Mouse (Mus musculus): Measurements from ENCODE around the gene Hyal1.
"Not testable (repeated sequence)": the region's sequence is repeated elsewhere in the genome, so short reads cannot be mapped to it uniquely, and the experiment has no call there.

Gene Hyal1

DNA sequence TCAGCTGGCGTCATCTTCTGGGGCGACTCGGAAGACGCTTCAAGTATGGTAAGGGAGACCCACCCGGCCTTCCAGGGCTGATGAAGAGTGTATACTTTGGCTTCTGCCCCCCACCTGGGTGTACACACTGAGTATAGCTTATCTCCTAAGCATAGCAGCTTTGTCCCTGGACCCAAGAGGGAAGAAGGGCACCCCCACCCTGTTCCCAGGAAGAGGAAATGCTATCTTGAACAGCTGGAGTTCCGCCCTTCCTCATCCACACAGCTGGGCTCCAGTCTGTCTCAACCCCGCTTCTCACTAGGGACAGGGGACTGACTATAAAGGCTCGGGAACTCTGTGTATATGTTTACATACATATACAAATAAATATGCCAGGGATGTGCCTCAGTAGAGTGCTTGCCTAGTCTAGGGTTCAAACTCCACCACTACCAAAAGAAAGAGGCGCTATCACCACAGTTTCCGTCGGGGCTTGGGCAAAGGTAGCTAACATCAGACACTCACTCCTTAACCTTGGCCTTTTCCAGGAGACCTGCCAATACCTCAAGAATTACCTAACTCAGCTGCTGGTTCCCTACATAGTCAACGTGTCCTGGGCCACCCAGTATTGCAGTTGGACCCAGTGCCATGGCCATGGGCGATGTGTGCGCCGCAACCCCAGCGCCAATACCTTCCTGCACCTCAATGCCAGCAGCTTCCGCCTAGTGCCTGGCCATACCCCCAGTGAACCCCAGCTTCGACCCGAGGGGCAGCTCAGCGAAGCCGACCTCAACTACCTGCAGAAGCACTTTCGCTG is 5.0 kb upstream of the Hyal1 start:
- no peak for DNase-seq (ENCODE audit: low spot score in 2 of 2)

DNA sequence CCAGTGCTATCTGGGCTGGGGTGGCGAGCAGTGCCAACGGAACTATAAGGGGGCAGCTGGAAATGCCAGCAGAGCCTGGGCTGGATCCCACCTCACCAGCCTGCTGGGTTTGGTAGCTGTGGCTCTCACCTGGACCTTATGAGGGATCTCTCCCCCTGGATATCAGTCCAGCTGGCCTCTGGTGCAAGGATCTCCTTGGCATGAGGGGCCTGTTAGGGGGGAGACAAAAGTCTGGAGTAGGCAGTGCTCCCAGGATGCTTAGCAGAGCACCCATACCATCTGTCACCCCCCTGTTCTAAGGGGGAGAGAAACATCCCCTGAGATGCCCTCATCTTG is 4.4 kb upstream of the Hyal1 start:
- DNase-seq (ENCODE audit: low spot score in 2 of 2): no peak

DNA sequence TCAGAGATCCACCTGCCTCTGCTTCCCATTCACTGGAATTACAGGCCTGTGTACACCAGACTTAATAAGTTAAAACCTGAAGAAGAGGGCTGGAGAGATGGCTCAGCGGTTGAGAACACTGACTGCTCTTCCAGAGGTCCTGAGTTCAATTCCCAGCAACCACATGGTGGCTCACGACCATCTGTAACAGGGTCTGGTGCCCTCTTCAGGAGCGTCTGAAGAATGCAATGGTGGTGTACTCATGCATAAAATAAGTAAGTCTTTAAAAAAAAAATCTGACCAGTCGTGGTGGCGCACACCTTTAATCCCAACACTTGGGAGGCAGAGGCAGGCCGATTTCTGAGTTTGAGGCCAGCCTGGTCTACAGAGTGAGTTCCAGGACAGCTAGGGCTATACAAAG is 3.0 kb upstream of the Hyal1 start:
- not testable (repeated sequence) for DNase-seq (ENCODE audit: low spot score in 2 of 2)

DNA sequence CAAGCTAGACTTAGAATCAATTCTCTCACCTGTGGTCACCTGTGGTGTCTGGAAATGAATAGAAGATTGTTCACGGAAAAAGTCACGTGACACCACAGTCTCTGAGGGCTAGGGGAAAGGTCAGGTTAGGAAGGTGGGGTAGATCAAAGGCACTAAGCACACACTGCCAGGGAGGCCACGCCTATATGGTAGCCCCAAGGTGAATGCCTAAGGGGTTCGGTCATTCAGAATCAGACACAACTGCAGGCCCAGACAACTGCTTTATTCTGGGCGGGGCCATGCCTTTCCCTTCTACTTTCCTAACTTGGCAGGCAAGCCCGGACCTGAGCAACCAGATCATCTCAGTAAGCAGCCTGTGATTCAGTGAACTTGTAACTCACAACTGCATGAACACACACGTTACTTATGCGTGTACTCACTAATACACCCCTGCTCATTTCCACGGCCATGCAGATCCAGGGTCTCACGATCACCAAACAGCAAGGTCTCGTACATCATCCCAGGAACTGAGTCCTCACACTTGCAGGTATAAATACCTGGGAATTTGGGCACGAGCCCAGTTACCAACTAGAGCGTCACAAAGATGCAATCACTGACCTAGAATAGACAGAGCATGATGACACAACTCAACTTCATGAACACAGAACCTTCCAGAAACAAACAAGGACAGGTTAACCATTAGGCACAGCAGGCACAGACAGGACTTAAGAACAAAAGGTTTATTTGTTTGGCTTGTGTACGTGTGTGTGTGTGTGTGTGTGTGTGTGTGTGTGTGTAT is 959 bp upstream of the Hyal1 start:
- DNase-seq (ENCODE audit: low spot score in 2 of 2): peak in 1 of 2 experiments; percentile 58

DNA sequence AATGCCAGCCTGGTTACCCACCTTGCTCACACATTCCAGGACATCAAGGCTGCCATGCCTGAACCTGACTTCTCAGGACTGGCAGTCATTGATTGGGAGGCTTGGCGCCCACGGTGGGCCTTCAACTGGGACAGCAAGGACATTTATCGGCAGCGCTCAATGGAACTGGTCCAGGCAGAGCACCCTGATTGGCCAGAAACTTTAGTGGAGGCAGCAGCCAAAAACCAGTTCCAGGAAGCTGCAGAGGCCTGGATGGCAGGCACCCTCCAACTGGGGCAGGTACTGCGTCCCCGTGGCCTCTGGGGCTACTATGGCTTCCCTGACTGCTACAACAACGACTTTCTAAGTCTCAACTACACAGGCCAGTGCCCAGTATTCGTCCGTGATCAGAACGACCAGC is 1.1 kb downstream of the Hyal1 start:
- DNase-seq (ENCODE audit: low spot score in 2 of 2): no peak

DNA sequence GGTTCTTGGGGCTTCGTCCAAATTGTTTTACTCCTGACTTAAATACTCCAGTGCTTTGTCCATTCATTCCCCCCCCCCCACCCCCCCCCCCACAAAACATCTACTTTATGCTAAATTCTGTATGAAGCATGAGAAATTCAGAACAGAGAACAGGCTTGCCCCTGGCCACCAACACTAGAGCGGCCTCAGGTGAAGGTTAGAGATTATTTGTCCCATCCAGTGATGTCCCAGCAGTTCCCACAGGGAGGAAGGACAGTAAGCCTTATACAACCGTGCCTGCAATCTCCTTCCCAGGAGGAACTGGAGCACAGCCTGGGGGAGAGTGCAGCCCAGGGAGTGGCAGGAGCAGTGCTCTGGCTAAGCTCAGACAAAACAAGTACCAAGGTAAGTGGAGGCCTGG is 1.9 kb downstream of the Hyal1 start, which contains the start of gene Naa80:
TSS of gene Naa80 (plus strand) at position 301 of the 400 bp plus-strand sequence.
- DNase-seq (ENCODE audit: low spot score in 2 of 2): no peak

DNA sequence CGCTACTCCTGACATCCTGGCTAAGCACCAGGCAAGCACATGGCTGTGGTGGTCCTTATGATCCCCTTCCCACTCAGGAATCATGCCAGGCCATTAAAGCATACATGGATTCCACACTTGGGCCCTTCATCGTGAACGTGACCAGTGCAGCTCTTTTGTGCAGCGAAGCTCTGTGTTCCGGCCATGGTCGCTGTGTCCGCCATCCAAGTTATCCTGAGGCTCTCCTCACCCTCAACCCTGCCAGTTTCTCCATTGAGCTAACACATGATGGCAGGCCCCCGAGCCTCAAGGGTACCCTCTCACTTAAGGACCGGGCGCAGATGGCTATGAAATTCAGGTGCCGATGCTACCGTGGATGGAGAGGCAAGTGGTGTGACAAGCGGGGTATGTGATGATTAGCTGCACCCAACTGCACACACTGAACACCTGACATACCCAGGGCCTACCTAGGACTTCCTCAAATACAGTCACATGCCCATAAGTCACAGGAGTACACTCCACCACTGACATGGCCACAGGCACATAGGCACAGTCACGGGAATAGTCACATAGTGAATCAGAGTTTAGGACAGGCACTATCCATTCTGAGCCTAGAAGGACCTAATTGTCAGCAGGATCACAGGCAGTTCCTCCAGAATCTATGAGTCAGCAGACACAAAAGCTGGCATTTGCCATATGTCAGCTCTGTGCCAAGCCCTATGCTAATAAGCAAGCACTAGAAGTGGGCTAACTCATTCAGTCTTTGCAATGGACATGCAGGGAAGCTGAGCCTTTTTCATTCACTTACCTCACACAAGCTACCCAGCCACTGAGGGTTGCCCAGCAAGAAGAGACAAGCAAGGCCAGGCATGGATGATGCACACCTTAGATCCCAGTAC is 2.5 kb downstream of the Hyal1 start:
- DNase-seq (ENCODE audit: low spot score in 2 of 2): no peak

DNA sequence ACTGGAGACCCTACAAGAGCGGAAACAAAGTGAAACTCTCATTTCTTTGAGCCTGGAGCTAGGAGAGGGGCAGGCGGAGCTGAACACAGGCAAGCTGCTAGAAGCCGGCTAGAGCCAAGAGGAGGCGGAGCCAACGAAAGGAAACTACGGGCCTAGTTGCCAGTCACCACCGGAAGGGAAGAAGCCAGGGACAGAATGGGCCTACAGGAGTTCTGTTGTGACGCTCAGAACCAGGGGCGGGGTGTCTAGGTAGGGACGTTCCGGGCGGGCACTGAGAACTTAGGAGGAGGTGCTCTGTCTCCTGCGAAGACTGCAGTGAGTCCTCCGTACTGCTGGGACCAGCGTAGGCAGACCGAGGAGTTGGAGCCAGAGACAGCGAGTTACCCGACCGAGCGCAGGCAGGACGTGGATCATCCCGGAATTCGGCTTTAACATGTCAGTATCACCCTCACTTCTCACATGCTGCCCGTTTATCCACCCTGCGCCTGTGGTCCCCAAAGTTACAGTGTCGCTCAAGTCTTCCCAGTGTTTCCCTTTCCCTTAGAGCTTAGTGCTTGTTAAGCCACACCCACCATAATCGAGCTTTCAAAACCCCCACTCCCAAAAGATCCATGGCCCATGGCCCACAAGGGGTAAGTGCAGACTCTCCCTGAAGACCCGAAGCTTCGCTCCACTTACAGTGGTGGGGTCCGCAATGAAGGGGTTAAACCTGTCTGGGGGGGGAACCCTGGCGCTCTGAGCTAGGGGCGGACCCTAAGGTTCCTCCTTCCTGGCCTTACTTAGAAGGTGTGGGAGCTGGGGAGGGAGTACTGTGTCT is 4.0 kb downstream of the Hyal1 start, which contains the start of gene Hyal3:
TSS of gene Hyal3 (plus strand) at position 318 of the 817 bp plus-strand sequence.
- DNase-seq (ENCODE audit: low spot score in 2 of 2): peak; percentile 87 to 91

DNA sequence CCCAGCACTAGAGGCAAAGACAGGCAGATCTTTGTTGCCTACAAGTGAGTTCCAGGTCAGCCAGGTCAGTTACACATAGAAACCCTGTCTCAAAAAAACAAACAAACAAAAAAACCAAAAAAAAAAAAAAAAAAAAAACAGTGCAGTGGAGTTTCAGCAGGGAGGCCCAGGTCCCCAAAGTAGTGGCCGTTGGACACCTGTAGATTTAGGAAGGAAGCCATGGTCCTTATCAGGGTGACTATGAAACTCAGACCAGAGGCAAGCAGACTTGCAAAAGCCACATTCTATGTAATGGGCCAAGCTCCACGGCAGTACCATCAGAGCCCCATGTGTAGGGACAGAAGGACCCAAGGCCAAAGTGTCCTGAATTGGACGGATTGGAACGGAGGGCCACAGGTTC is 4.9 kb downstream of the Hyal1 start:
- no peak for DNase-seq (ENCODE audit: low spot score in 2 of 2)

DNA sequence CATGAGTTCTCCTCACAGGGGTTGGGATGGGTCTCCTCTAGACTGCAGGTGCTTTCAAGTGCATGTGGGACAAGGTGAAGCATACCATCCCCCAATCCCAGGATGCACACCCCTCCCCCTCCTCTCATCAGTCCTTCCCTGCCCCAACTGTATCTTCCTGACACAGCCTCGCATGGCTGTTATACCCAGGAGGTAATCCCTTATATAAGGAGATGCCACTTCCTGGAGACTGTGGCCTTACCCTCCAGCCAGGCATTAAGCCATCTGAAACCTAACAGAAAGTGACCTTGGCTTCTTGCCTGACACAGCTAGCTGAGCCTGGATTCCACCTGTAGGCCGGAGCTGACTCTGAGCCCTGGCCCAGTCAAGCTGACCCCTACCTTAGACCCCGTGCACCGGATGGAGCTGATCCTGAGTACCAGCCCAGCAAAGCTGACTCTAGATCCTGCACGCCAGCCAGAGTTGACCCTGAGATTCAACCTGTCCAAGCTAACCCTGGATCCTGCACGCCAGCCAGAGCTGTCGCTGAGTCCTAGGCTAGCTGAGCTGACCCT is 5.9 kb downstream of the Hyal1 start:
- DNase-seq (ENCODE audit: low spot score in 2 of 2): no peak

DNA sequence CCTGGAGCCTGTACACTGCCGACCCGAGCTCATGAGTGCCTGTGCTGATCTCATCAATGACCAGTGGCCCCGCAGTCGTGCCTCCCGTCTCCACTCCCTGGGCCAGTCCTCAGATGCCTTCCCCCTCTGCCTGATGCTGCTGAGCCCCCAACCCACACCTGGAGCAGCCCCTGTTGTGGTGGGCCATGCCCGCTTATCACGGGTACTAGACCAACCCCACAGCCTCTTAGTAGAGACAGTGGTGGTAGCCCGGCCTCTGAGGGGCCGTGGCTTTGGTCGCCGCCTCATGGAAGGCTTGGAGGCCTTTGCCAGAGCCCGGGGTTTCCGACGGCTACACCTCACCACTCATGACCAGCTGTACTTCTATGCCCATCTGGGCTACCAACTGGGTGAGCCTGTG is 6.4 kb downstream of the Hyal1 start:
- DNase-seq (ENCODE audit: low spot score in 2 of 2): no peak

DNA sequence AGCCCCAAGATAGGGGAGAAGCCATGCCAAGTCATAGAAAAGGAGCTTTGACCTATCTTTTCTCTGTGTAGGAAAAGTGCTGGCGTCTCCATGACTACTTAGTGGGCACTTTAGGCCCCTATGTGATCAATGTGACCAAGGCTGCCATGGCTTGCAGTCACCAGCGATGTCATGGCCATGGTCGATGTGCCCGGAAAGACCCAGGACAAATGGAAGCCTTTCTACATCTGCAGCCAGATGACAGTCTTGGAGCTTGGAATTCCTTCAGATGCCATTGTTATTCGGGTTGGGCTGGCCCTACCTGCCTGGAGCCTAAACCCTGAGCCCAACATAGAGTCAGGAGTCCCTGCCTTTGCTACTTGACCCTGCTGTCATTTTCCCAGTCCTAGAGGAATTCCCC is 9.8 kb downstream of the Hyal1 start:
- DNase-seq (ENCODE audit: low spot score in 2 of 2): no peak

DNA sequence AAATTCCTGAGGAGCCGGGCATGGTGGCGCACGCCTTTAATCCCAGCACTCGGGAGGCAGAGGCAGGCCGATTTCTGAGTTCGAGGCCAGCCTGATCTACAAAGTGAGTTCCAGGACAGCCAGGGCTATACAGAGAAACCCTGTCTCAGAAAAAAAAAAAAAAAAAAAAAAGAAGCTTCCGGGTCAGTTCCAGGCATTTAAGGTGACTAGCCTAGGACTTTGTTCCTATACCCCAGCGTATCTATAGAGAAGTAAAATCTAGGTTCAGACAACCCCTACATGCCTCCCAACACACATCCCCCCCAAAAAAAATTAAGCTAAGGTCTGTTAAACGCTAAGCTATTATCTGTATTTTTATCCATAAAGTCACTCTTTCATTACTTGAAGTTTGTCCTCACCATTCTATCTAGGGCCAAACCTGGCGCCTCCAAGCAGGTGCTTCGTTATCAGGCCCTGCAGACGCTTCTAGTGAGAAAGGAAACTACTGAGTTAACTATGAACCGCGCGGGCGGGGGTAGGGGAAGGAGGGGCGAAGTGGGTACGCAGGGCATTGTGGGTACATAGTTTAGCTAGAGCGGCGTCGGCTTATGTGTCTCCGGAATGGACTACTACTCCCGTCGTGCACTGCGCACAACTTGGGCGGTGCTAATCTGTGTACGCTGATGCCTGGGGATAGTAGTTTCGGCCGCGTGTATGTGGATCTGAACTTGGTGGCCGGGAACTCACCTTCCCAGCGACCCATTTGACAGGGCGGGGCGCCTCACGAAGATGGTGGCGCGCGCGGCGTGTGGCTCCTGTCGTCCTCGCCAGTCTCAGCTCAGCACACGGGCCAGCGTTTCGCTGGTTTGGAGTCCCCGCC is 10.5 kb downstream of the Hyal1 start, which contains the start of gene Ifrd2:
TSS of gene Ifrd2 (plus strand) at position 669 of the 859 bp plus-strand sequence.
- peak; percentile 92 to 94 for DNase-seq (ENCODE audit: low spot score in 2 of 2)

DNA sequence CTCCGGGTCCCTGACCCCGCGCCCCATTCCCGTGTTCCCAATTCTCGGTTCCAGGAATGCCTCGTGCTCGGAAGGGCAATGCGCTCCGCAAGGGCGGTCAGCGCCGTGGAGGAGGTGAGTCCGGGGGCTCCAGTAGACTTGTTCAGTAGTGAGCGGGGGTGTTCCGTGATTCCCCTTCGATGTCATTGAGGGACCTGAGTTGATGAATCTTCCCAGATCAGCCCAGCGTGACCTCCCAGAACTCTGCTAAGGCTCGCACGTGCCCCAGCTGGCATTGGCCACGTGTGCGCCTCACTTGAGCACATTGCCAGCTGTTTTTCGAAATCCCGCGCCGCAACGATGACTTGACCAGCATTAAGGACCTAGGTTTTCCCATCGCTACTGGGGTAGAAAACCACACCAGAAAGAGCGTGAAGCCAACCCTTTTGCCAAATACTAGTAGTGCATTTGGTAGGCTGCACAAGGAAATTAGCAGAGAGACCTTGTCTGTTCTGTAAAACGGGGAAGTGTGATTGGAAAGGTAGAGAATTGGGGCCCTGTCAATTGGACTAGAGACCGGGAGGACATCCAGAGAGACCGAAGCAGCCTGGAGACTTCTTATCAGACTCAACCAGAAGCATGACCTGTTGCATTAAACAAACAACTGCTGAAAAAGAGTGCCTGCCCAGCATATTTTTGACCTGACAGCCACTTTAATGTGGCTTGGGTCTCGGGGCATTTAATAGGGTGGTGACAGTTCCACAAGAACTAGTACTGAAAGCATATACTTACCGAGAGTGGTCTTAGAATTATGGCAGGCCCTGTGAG is 11.3 kb downstream of the Hyal1 start:
- no peak for DNase-seq (ENCODE audit: low spot score in 2 of 2)

DNA sequence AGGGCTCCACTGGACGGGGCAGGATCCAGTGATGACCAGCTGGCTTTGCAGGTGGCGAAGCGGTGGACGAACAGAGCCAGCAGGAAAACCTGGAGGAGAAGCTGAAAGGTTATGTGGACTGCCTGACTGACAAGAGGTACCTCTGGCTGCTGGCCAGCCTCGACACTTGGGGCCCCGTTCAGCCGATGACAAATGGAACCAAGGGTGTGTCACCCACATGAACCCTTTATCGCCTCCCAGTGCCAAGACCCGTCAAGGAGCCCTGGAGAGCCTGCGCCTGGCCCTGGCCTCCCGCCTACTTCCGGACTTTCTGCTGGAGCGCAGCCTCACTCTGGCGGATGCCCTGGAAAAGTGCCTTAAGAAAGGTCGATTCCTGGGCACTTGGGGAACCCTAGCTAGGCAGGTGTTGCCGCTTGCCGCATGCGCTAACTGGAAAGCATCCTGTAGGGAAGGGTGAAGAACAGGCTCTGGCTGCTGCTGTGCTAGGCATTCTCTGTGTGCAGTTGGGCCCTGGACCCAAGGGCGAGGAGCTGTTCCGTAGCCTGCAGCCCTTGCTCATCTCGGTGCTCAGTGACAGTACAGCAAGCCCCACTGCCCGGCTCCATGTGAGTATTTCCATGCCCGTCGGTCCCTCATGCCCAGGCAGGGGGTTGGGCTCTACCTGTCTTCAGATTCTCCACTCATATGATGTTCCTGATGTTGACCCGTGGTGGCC is 13.5 kb downstream of the Hyal1 start:
- DNase-seq (ENCODE audit: low spot score in 2 of 2): no peak

DNA sequence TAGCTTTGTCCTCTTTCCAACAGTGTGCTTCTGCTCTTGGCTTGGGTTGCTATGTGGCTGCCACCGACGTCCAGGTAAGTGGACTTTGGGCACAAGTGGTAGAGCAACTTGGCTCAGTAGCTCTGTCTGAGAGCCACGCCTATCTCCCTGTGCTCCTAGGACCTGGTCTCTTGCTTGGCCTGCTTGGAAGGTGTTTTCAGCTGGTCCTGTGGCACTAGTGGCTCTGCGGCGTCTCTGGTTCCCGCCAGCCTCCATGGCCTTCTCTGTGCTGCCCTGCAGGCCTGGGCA is 14.0 kb downstream of the Hyal1 start:
- DNase-seq (ENCODE audit: low spot score in 2 of 2): no peak

DNA sequence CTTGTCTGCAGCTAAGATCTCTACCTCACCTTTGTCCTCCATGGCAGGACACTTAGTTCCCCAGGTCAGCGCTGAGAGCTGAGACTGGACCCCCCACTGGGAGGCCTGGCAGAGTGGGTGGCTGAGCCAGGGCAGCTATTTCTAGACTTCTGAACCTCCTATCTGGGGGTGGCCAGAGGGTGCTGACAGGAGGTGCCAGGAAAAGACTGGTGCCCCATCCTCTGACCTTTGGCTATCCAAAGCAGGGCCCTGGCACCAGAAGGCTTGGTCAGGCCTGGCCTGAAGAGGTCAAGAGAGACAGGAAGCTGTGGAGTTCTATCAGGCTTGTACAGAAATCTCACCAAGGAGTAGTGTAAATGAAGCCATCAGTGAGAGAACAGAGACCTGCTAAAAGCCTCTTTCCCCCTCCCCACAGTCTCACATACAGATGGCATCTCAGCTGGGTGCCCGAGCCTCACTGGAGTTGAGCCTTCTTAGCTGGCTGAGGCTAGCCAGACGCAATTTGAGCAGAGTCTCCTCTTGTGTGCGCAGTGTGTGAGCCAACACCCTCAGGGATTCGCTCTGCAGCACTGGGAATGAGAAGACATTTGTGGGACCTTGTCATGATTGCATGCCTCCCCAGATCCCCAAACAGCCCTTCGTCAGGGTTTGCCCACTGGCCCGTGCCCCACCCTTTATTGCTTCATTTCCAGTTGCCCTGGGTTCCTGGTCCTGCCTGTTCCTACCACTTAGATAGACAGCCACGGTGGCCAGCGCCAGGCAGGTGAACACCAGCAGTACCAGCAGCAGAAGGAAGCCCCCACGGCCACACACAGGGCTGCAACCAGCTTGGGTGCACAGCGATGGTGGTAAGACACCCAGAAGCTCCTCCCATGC is 16.6 kb downstream of the Hyal1 start:
- DNase-seq (ENCODE audit: low spot score in 2 of 2): no peak

Measured in urinary bladder, postnatal 4 days (tissue).